Mouse (Mus musculus) B cell, adult 67 days (primary cell): Measurements from ENCODE around the gene Zfp970. TPM values are rescaled to one million over a fixed set of nuclear protein-coding genes. Genes with fewer than 3 reads are reported as not detected.

ENCODE experiments used
- total RNA-seq, 2 experiments: library from RNA; stranded (reverse); gene quantifications; 4 replicates each; pipeline ENCODE4 v1.2.4; 2023

Gene Zfp970
- 1 to 10 TPM; 3.3 to 4.7 TPM for total RNA-seq

DNA sequence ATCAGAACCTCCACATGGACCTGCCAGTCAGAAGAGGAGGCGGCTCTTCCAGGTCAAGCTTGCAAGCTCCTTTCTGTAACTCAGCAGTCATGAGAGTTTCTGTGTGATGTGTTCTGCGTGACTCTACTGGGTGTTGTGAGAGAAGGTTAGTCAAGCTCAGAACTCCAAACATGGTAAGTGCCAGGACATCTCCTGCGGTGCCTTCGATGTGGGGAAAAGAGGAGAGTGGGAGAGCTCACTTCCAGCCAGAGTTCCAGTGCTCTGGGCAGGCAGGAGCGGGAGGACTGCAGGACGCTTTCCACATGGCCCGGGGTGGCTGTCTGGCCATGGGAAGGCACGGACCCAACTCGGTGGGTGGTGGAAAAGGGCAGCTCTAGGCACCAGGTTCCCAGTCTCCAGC is at the start of gene Zfp970:
Gene Zfp970 (plus strand): TSS at position 58 of the 400 bp plus-strand sequence.

DNA sequence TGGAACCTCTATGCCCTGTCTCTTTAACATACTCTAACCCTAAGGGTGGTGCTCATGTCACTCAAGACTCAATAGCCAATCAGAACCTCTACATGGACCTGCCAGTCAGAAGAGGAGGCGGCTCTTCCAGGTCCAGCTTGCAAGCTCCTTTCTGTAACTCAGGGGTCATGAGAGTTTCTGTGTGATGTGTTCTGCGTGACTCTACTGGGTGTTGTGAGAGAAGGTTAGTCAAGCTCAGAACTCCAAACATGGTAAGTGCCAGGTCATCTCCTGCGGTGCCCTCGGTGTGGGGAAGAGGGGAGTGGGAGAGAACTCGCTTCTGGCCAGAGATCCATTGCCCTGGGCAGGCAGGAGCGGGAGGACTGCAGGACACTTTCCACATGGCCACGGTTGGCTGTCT is 33.5 kb downstream of the Zfp970 start, which contains the start of gene Gm14403:
Gene Gm14403 (plus strand): TSS at position 149 of the 400 bp plus-strand sequence.

Other genes starting within 250 kb of the Zfp970 start
- gene Gm14409, start 197.7 kb upstream of the Zfp970 start, total RNA-seq: not detected
- not detected for gene Gm14412, start 140.4 kb upstream of the Zfp970 start, total RNA-seq
- gene Gm14418, start 66.4 kb upstream of the Zfp970 start, total RNA-seq: 1 to 10 TPM; 2.1 to 3.9 TPM
- 1 to 10 TPM; 5.5 to 5.7 TPM for gene Gm14403, start 33.5 kb downstream of the Zfp970 start, total RNA-seq
- gene Gm14406, start 113.5 kb downstream of the Zfp970 start, total RNA-seq: not detected